Mouse (Mus musculus) T-cell, adult 66 days (primary cell): ENCODE measurements around the gene Ppm1j. TPM values are rescaled to one million over a fixed set of nuclear protein-coding genes. Genes with fewer than 3 reads are reported as not detected.

Experiments used
- total RNA-seq, 2 experiments: library from RNA; stranded (reverse); gene quantifications; 3 replicates in 1 of 2; 4 replicates in 1 of 2; pipeline ENCODE4 v1.2.4; 2023

Ppm1j gene
- 10 to 100 TPM; 20.3 to 23.6 TPM for total RNA-seq

DNA sequence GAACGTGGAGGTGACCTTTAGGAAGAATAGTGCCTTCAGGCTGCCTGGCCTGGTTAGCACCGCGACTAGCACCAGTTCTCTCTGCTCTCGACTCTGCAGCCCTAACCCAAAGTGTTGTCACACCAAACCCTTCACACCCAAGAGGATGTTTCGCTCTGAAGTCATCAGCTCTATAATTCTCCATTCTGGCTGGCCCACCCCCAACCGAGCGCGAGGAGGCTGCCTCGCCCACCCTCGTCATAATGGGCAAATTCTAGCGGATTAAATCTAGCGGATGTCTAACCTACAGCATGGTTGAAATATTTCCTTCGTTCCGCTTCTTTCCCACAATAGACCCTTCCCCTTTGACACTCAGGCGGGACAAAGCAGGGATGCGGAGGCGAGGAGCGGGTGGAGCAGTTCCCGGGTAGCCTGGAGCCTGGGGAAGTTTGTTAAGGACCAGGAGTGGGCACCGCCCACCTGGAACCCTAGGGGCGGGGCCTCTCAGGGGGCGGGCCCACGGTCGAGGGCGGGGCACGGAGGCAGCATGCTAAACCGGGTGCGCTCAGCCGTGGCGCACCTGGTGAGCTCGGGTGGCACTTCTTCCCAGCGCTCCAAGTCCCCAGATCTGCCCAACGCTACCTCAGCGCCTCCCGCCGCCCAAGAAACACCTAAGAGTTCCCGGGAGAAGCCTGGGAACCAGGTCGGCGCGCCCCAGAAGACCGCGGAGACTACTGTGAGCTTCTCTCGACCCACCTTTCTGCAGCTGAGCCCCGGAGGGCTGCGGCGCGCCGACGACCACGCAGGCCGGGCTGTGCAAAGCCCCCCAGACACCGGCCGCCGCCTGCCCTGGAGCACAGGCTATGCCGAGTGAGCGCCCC lies at the start of gene Ppm1j:
Ppm1j (plus strand) TSS at position 496 of the 860 bp plus-strand sequence.

DNA sequence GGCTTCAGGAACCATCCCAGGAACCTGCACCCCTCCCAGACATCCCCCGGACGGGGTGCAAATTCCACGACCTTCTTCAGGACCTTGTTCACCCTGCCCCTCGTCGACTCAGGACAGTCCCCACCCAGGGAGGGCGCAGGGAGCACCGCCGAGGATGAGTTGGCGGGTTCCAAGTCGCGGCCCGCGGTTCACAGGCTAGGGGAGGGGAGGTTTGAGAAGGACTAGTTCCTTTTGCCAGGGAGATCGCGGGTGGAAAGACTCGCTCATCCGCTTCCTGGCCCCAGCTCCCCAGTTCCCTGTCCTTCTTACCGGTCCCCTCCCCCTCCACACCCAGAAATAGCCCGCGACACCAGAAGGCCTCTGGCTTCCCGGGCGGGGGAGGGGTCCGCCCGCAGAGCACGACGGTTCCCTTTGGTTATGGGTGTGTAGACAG lies 631 bp downstream of the Ppm1j start, which contains the start of gene Fam19a3:
Fam19a3 (minus strand) TSS at position 370 of the 433 bp plus-strand sequence.

DNA sequence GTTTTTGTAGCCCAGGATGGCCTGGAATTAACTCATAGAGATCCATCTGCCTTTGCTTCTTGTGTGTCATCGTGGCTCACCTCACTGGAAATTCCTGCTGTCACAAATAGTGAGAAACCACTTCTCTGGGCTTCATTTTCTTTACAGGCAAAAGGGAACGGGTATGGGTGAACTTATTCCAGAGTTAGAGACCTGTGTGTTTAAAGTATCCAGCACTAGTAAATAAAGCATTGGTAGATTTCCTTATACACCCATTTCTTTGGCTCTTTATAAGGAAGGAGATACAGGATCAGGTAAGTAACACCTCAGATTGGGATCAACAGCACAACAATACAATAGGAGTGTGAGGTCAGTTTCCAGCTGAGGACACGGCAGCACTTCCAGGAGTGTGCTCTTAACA lies 7.2 kb downstream of the Ppm1j start, which contains the start of gene Rhoc:
Rhoc (plus strand) TSS at position 301 of the 400 bp plus-strand sequence.

DNA sequence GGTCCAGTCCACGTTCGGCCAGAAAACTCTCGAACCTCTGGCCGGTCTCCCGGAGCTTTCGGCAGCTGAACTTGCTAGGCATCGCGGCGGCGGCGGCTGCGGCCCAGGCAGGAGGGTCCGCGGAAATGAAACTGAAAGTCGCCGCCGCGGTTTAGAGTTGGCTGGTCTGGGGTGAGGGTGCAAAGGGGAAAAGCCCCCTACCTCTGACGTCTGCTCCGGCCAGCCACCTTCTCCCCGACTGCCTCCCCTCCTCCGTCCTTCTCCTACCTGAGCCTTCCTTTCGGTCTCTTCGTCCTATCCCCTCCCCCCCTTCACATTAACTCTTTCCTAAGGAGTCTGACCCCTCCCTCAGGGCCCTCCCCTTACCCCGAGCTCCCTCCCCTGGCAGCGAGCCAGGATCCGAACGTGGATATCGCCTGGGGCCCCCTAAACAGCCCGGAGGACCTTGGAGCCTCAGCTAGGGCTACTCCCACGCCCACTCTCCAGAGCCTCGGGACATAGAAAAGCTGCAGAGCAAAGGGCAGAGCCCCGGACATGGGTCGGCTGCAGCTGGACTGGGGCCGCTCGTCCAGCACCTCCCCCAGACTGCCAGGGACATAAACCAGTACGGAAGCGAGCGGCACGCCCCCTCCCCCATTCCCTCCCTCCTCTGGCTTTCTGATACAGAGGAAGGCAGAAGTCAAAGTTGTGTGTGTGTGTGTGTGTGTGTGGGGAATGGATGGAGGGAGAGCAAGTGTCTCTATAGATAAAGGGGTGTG lies 37.3 kb downstream of the Ppm1j start, which contains the start of gene Mov10:
Mov10 (minus strand) TSS at position 573 of the 758 bp plus-strand sequence.

Other genes starting within 250 kb of the Ppm1j start
- gene Slc16a1, start 142.4 kb upstream of the Ppm1j start, total RNA-seq: 10 to 100 TPM; 21.9 to 26.6 TPM
- gene Fam19a3, start 784 bp downstream of the Ppm1j start, total RNA-seq: 1 to 10 TPM in 1 of 2 experiments, under 1 TPM in 1; 0.96 to 1.6 TPM
- gene Rhoc, start 7.3 kb downstream of the Ppm1j start, total RNA-seq: 1 to 10 TPM; 3.6 to 6.0 TPM
- 10 to 100 TPM; 49.2 to 59.1 TPM for gene Mov10, start 37.5 kb downstream of the Ppm1j start, total RNA-seq
- gene St7l, start 82.9 kb downstream of the Ppm1j start, total RNA-seq: 10 to 100 TPM; 36.3 to 39.0 TPM
- gene Capza1, start 83.4 kb downstream of the Ppm1j start, total RNA-seq: 100 to 1,000 TPM; 158 to 173 TPM
- gene Wnt2b, start 180.9 kb downstream of the Ppm1j start, total RNA-seq: under 1 TPM in 1 of 2 experiments, not detected in 1; 0.44 TPM